Mouse (Mus musculus) kidney, adult 18-20 months (tissue): ENCODE measurements around the gene Rtl10.

ENCODE experiments used
- DNase-seq: peaks from one replicate; pipeline ENCODE4 v3.0.0; 2021

Gene Rtl10

GRCm38 (mm10) chr16:18498558-18498990 lies at the start of gene Rtl10, which contains the start of gene Gnb1l:
TSS of gene Rtl10 (plus strand) at chr16:18498901.
TSS of gene Gnb1l (plus strand) at chr16:18498713.
- peak; percentile 95 for DNase-seq

- no peak for DNase-seq
These were observed 49.7 kb upstream of the Rtl10 start for GRCm38 (mm10) chr16:18449005-18449404.

GRCm38 (mm10) chr16:18451486-18452181 lies 47.1 kb upstream of the Rtl10 start:
- no peak for DNase-seq

GRCm38 (mm10) chr16:18452361-18452862 lies 46.3 kb upstream of the Rtl10 start:
- DNase-seq, result no peak

GRCm38 (mm10) chr16:18453846-18454245 lies 44.9 kb upstream of the Rtl10 start:
- peak; percentile 25 for DNase-seq

GRCm38 (mm10) chr16:18455407-18455806 lies 43.3 kb upstream of the Rtl10 start:
- no peak for DNase-seq

GRCm38 (mm10) chr16:18458661-18459060 lies 40.0 kb upstream of the Rtl10 start:
- DNase-seq, result no peak

- DNase-seq, result no peak
These were observed 39.3 kb upstream of the Rtl10 start for GRCm38 (mm10) chr16:18459335-18459954.

- DNase-seq, result no peak
These were observed 38.7 kb upstream of the Rtl10 start for GRCm38 (mm10) chr16:18459955-18460370.

GRCm38 (mm10) chr16:18460826-18461225 lies 37.9 kb upstream of the Rtl10 start:
- DNase-seq, result no peak

GRCm38 (mm10) chr16:18462031-18462430 lies 36.7 kb upstream of the Rtl10 start:
- no peak for DNase-seq

GRCm38 (mm10) chr16:18462598-18462997 lies 36.1 kb upstream of the Rtl10 start:
- no peak for DNase-seq

GRCm38 (mm10) chr16:18464271-18464670 lies 34.4 kb upstream of the Rtl10 start:
- no peak for DNase-seq

- no peak for DNase-seq
These were observed 27.9 kb upstream of the Rtl10 start for GRCm38 (mm10) chr16:18470829-18471228.

- DNase-seq, result no peak
These were observed 27.2 kb upstream of the Rtl10 start for GRCm38 (mm10) chr16:18471381-18471955.

GRCm38 (mm10) chr16:18471976-18472375 lies 26.7 kb upstream of the Rtl10 start:
- no peak for DNase-seq

- no peak for DNase-seq
These were observed 26.3 kb upstream of the Rtl10 start for GRCm38 (mm10) chr16:18472416-18472815.

GRCm38 (mm10) chr16:18472976-18473375 lies 25.7 kb upstream of the Rtl10 start:
- no peak for DNase-seq

GRCm38 (mm10) chr16:18474021-18474420 lies 24.7 kb upstream of the Rtl10 start:
- DNase-seq, result no peak

- no peak for DNase-seq
These were observed 20.7 kb upstream of the Rtl10 start for GRCm38 (mm10) chr16:18477996-18478395.

- DNase-seq, result no peak
These were observed 19.0 kb upstream of the Rtl10 start for GRCm38 (mm10) chr16:18479667-18480066.

GRCm38 (mm10) chr16:18480933-18481485 lies 17.7 kb upstream of the Rtl10 start:
- no peak for DNase-seq

GRCm38 (mm10) chr16:18482431-18482830 lies 16.3 kb upstream of the Rtl10 start:
- no peak for DNase-seq

GRCm38 (mm10) chr16:18483839-18484238 lies 14.9 kb upstream of the Rtl10 start:
- no peak for DNase-seq
